ENCODE assay signal across 8 mouse cellular contexts in genomic region chr10:80348244-80348781, GRCm38 (mm10). TPM values are rescaled to one million over a fixed set of nuclear protein-coding genes. Genes with fewer than 3 reads are reported as not detected.
DNase-seq lines count a peak whose midpoint lies in the region; ATAC-seq and TF ChIP-seq lines count a peak whose summit lies in the region.

TSS of gene Adamtsl5 (minus strand) at chr10:80348412.

- ATAC-seq in intestine, embryonic 14.5 days (replicated peaks; ENCODE audit: low FRiP score, low TSS enrichment, low read depth), result peak; percentile 53
- peak; percentile 58 for ATAC-seq in lung, postnatal 0 days

- no peaks in the 10 kb centered on the region for H3K9me3 ChIP-seq in intestine, embryonic 14.5 days (ENCODE audit: control insufficient read depth, low read length)
- H3K9me3 ChIP-seq in lung, postnatal 0 days (ENCODE audit: low read length), result no peaks in the 10 kb centered on the region

- H3K4me2 ChIP-seq in intestine, embryonic 14.5 days (ENCODE audit: low read length), result peak within 1 kb of the TSS; percentile 51
- H3K4me2 ChIP-seq in lung, postnatal 0 days (replicated peaks; ENCODE audit: low read depth, low read length), result peak within 1 kb of the TSS; percentile 63

- H3K4me3 ChIP-seq in intestine, embryonic 14.5 days (ENCODE audit: low read depth, low read length), result peak within 1 kb of the TSS; percentile 34
- peak within 1 kb of the TSS; percentile 38 for H3K4me3 ChIP-seq in lung, postnatal 0 days (ENCODE audit: low read depth, low read length)
- peak within 1 kb of the TSS; percentile 61 for H3K4me3 ChIP-seq in small intestine, adult 2 months (ENCODE audit: low read depth, low read length)

- H3K4me1 ChIP-seq in intestine, embryonic 14.5 days (replicated peaks; ENCODE audit: control insufficient read depth, insufficient read depth, low read length), result peaks cover 26% of the 10 kb centered on the region
- peaks cover 14% of the 10 kb centered on the region; the same call in 1 of the 2 replicates for H3K4me1 ChIP-seq in lung, postnatal 0 days (ENCODE audit: insufficient read depth, low read depth, low read length)
- H3K4me1 ChIP-seq in small intestine, adult 2 months (ENCODE audit: control insufficient read depth, insufficient read depth, insufficient read length, low read length), result peaks cover 41% of the 10 kb centered on the region

- peak; percentile 51; the same call in 1 of the 2 replicates for TF ChIP-seq POLR2A in small intestine, adult 2 months (IDR thresholded peaks at IDR 0.05; ENCODE audit: low read depth, low read length)

- H3K27me3 ChIP-seq in intestine, embryonic 14.5 days (replicated peaks; ENCODE audit: control insufficient read depth, insufficient read depth, low read length), result peaks cover 91% of the 10 kb centered on the region
- peaks cover 21% of the 10 kb centered on the region for H3K27me3 ChIP-seq in lung, postnatal 0 days (replicated peaks; ENCODE audit: insufficient read depth, low read length)
- no peaks in the 10 kb centered on the region for H3K27me3 ChIP-seq in small intestine, adult 2 months (ENCODE audit: control insufficient read depth, insufficient read depth, low read length)

- peak within 1 kb of the TSS; percentile 25 for H3K9ac ChIP-seq in intestine, embryonic 14.5 days (ENCODE audit: low read length)
- 0 out of 2 replicates have a peak within 1 kb of the TSS, but pooled peaks have one; percentile 12 for H3K9ac ChIP-seq in lung, postnatal 0 days (replicated peaks; ENCODE audit: low read depth)

- WGBS in intestine, embryonic 14.5 days, result under 1% methylated on average over 39 of the region's 42 CpGs
- WGBS in lung, postnatal 0 days, result 2% methylated on average over 34 of the region's 42 CpGs
- 3% methylated on average over 42 of the region's 42 CpGs for WGBS in small intestine, adult 2 months

- intact Hi-C loops in gastrocnemius, postnatal 36 days (cut with DNase I), result no loop called here

- TF ChIP-seq CTCF in lung, postnatal 0 days (IDR thresholded peaks at IDR 0.05), result peak; percentile 88
- peak; percentile 76 for TF ChIP-seq CTCF in small intestine, adult 2 months (IDR thresholded peaks at IDR 0.05; ENCODE audit: extremely low read depth, insufficient read length, insufficient replicate concordance, low read depth, low read length)

- TF ChIP-seq EP300 in lung, postnatal 0 days (IDR thresholded peaks at IDR 0.05), result no peak

- no peaks in the 10 kb centered on the region for H3K36me3 ChIP-seq in intestine, embryonic 14.5 days (ENCODE audit: control insufficient read depth, insufficient read depth, low read length)
- no peaks in the 10 kb centered on the region for H3K36me3 ChIP-seq in lung, postnatal 0 days (ENCODE audit: insufficient read depth, low read length)
- no peaks in the 10 kb centered on the region for H3K36me3 ChIP-seq in small intestine, adult 2 months (ENCODE audit: control insufficient read depth, insufficient read depth, low read length)

- H3K27ac ChIP-seq in intestine, embryonic 14.5 days (ENCODE audit: low read depth), result no peak within 1 kb of the TSS
- H3K27ac ChIP-seq in lung, postnatal 0 days (ENCODE audit: low read length), result no peak within 1 kb of the TSS
- H3K27ac ChIP-seq in small intestine, adult 2 months (ENCODE audit: insufficient read depth, low read depth, low read length), result peak within 1 kb of the TSS; percentile 39

- DNase-seq in left cerebral cortex, adult 8-10 months (ENCODE audit: low spot score in 2 of 2), result no peak
- no peak for DNase-seq in left cerebral cortex, adult 9 months (ENCODE audit: low spot score in 2 of 2)
- peak; percentile 38 to 53 for DNase-seq in cerebellum, postnatal 36 days
- DNase-seq in gastrocnemius, postnatal 36 days, result peak; percentile 73
- peak; percentile 73 for DNase-seq in intestine, embryonic 14.5 days (ENCODE audit: low spot score)
- DNase-seq in lung, postnatal 0 days (ENCODE audit: low spot score), result peak; percentile 72
- DNase-seq in left cerebral cortex, adult 11 months (ENCODE audit: low spot score), result no peak

RNA-seq across cellular contexts. Expression of gene Adamtsl5, which starts in this region (rescaled TPM):
- total RNA-seq in left cerebral cortex, adult 8-10 months (2022), result 10 to 100 TPM; 10.7 to 12.1 (median 11.5) TPM
- total RNA-seq in gastrocnemius, postnatal 36 days (2021), result 10 to 100 TPM; 27.4 to 38.1 TPM
- 8.1 and 8.7 TPM in 2 replicates for polyA plus RNA-seq in intestine, embryonic 14.5 days (2014; fragmentation: Nextera tagmentation; extraction: Ambion mirVana)
- 6.4 and 7.3 TPM in 2 replicates for polyA plus RNA-seq in lung, postnatal 0 days (2015; fragmentation: Nextera tagmentation; extraction: Ambion mirVana)
- 74.2 and 136 TPM in 2 replicates for polyA plus RNA-seq in small intestine, adult 2 months (2012; rRNA removed)

Comparison
In these comparisons a context has a peak if more than half of its experiments do, and no peak if none do; other contexts are left out.
1. DNase-seq: peak in cerebellum, postnatal 36 days (2 of 2), gastrocnemius, postnatal 36 days (2 of 2), intestine, embryonic 14.5 days (single experiment) and lung, postnatal 0 days (single experiment); none in left cerebral cortex, adult 8-10 months (0 of 2), left cerebral cortex, adult 9 months (0 of 2) and left cerebral cortex, adult 11 months (single experiment).
2. Peak in every context shown above with its lines, with median percentiles within 50 percentile points of each other: H3K4me3 ChIP-seq.